Mouse (Mus musculus) CD8-positive naive resting alpha-beta T cell, adult 57 days (primary cell): ENCODE data around the gene Igf2r. TPM values are rescaled to one million over a fixed set of nuclear protein-coding genes. Genes with fewer than 3 reads are reported as not detected.

ENCODE experiments used
- total RNA-seq: library from RNA; stranded (reverse); gene quantifications from one replicate; pipeline ENCODE4 v1.2.4, GENCODE M21; 2023

Gene Igf2r
- 36.8 TPM for total RNA-seq

GRCm38 (mm10) chr17:12769380-12769921 is at the start of gene Igf2r:
Gene Igf2r, minus strand, starts transcription at chr17:12769664.

DNA sequence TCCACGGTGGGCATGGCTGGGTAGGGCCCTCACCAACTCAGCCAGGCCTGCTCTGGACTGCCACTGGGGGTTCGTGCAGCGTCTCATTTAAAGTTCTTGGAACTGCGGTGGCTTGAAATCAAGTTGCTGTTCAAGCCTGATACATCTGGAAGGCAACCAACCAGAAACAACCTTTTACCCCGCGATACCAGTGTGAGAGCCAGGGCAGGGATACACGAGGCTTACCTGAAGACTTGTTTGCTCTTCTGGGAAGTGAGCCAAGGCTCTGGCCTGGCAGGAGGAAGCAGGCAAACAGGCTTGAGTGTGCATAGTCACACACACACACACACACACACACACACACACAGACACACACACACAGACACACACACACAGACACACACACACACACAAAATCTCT is 93.8 kb downstream of the Igf2r start, which contains the start of gene Slc22a1:
Slc22a1 (minus strand) TSS at position 184 of the 400 bp plus-strand sequence.

Other genes with a start within 250 kb of the Igf2r start
- gene Slc22a2, start 185.5 kb downstream of the Igf2r start, total RNA-seq = not detected
- gene Slc22a1, start 93.8 kb downstream of the Igf2r start, total RNA-seq = not detected
- not detected for gene Mas1, start 98.5 kb upstream of the Igf2r start, total RNA-seq
- gene Mrgprh, start 106.4 kb upstream of the Igf2r start, total RNA-seq = not detected
- gene Pnldc1, start 140.6 kb upstream of the Igf2r start, total RNA-seq = 2.1 TPM
- gene Tcp1, start 146.0 kb upstream of the Igf2r start, total RNA-seq = 197 TPM
- 37.7 TPM for gene Mrpl18, start 146.7 kb upstream of the Igf2r start, total RNA-seq
- gene Acat3, start 170.9 kb upstream of the Igf2r start, total RNA-seq = 1.3 TPM
- 19.6 TPM for gene Acat2, start 191.1 kb upstream of the Igf2r start, total RNA-seq
- 85.8 TPM for gene Wtap, start 224.5 kb upstream of the Igf2r start, total RNA-seq
- gene Sod2, start 237.2 kb upstream of the Igf2r start, total RNA-seq = 55.1 TPM